Mouse (Mus musculus) liver, embryonic 16.5 days (tissue): Measurements from ENCODE around the gene Tenm4. TPM values are rescaled to one million over a fixed set of nuclear protein-coding genes. Genes with fewer than 3 reads are reported as not detected.

Experiments used
- ATAC-seq: fragments of 200-750 bp; cut with Nextera tagmentation; 2 replicates; pipeline ENCODE4 v1.8.0; 2017; ENCODE audit warnings: low read depth, mild to moderate bottlenecking, moderate number of reproducible peaks, moderate library complexity
- H3K27ac ChIP-seq: fragments of 300-500 bp; sonication (generic); 2 replicates; pipeline ENCODE4 v1.5.1; 2014; ENCODE audit warnings: mild to moderate bottlenecking, low read length
- H3K27me3 ChIP-seq: fragments of 300-500 bp; sonication (generic); 2 replicates; pipeline ENCODE4 v1.6.1; 2014; ENCODE audit warnings: low read depth, low read length, mixed read lengths; ENCODE audit not compliant: control insufficient read depth, insufficient read depth
- H3K36me3 ChIP-seq: fragments of 300-500 bp; sonication (generic); 2 replicates; pipeline ENCODE4 v1.6.1; 2014; ENCODE audit warnings: mild to moderate bottlenecking; ENCODE audit not compliant: control insufficient read depth, insufficient read depth
- H3K4me1 ChIP-seq: fragments of 300-500 bp; sonication (generic); 2 replicates; pipeline ENCODE4 v1.6.1; 2014; ENCODE audit warnings: low read depth, low read length, mixed read lengths; ENCODE audit not compliant: control insufficient read depth
- H3K4me2 ChIP-seq: fragments of 300-500 bp; sonication (generic); 2 replicates; pipeline ENCODE4 v1.6.1; 2014; ENCODE audit warnings: low read depth, low read length, mixed read lengths
- H3K4me3 ChIP-seq: fragments of 300-500 bp; sonication (generic); 2 replicates; pipeline ENCODE4 v1.5.1; 2014; ENCODE audit warnings: low read depth, mild to moderate bottlenecking, low read length
- H3K9ac ChIP-seq: fragments of 300-500 bp; sonication (generic); 2 replicates; pipeline ENCODE4 v1.6.1; 2014; ENCODE audit warnings: low read depth, low read length
- H3K9me3 ChIP-seq: fragments of 300-500 bp; sonication (generic); replicated peaks from 2 replicates; pipeline ENCODE4 v1.6.1; 2016; ENCODE audit warnings: low read length; ENCODE audit not compliant: control insufficient read depth
- WGBS: fragments of 180-500 bp; shearing (Covaris S2); extraction: QIAGEN DNeasy Blood & Tissue Kit; methylation state at CpG from one replicate; pipeline ENCODE4 v1.1.7; 2014; ENCODE audit not compliant: insufficient replicate concordance; 5-methylcytosine and 5-hydroxymethylcytosine counted together
- polyA plus RNA-seq: library from polyadenylated mRNA; unstranded; fragments of >200 nt; fragmentation: Nextera tagmentation; extraction: Ambion mirVana; gene quantifications from 2 replicates; pipeline ENCODE4 v1.2.1, GENCODE M21; 2015

The Tenm4 gene
- polyA plus RNA-seq, 1 experiment from 2014 or later = 2.4 TPM

DNA sequence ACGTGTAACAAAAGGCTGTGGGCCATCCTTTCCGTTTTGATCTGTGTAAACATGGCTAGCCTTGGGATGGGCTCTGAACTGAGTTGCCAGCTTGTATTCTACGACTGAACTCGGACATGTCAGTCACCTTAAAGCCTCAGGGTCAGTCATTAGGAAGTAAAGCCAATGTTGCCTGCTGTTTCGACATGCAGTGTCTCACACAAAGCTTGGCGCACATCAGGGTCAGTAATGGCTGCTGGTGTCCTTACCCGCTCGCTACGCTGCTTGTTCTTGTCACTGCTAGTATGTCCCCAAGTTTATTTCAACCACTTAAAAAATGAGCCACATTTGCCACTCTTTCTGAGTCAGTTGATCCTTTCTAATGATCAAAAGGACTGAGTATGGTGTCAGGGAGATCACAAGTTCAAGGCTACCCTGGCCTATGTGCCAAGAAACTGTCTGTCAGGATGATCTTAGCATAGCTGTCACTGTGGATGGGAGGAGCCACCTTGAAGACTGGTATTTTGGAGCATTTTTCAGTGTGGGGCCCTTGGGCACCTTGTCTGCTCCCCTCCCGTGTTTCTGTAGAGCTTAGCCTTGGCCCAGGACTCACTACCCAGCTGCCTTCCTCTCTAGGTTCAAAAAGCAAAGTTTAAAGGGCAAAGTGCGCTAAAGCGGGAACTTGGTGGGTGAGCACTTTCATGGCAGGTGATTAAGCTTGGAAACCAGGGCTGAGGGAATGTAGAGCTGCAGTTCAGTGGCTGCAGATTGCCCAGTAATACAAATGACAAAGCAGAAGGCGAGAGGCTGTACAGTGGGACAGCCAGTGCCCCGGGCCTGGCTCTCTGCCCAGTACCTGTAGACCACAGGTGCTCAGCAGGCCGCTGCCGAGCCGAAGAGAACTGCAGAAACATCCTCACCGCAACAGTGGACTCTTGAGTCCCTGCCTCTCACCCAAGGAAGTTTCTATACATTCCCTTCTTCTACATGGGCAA lies 718.3 kb downstream of the Tenm4 start:
- Histone ChIP-seq H3K4me2 (no peak overlapping the region), H3K4me3 (no peak overlapping the region), H3K27me3 (no peaks in the 10 kb centered on the region), H3K9ac (no peak overlapping the region), H3K36me3 (no peaks in the 10 kb centered on the region), H3K4me1 (no peaks in the 10 kb centered on the region), H3K9me3 (no peaks in the 10 kb centered on the region), H3K27ac (no peak overlapping the region)
- 68% methylated on average over 18 of the region's 18 CpGs for WGBS
- no peak for ATAC-seq

- no peaks in the 10 kb centered on the region for H3K27me3 ChIP-seq
- no peak overlapping the region for H3K9ac ChIP-seq
- WGBS = 39% methylated on average over 7 of the region's 7 CpGs
- no peak overlapping the region for H3K27ac ChIP-seq
- ATAC-seq = no peak
- H3K4me1 ChIP-seq = no peaks in the 10 kb centered on the region
- H3K36me3 ChIP-seq = no peaks in the 10 kb centered on the region
- H3K4me2 ChIP-seq = no peak overlapping the region
- H3K9me3 ChIP-seq = no peaks in the 10 kb centered on the region
- H3K4me3 ChIP-seq = no peak overlapping the region
Observed at GRCm38 (mm10) chr7:96890035-96890621, 719.1 kb downstream of the Tenm4 start.

DNA sequence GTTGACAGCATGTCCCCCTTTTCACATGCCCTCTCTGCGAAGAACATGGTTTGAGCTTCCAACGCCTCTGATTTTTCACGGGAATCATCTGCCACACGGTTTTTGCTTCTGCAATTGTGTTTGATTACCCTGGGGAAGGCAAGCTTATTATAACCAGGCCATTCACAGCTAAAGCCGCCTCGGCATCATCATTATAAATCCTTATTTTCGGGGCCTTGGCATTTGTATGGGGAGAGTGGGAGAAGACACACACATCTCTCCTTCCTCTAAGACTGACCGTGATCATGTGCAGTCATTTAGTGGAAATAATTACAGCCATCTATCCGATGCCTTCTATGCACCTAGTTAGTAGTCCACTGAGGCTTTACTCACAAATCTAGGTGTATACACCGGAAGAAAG lies 719.9 kb downstream of the Tenm4 start:
- no peak overlapping the region for H3K9ac ChIP-seq
- no peaks in the 10 kb centered on the region for H3K4me1 ChIP-seq
- 67% methylated on average over 10 of the region's 10 CpGs for WGBS
- H3K4me3 ChIP-seq = no peak overlapping the region
- no peak for ATAC-seq
- H3K36me3 ChIP-seq = no peaks in the 10 kb centered on the region
- H3K9me3 ChIP-seq = no peaks in the 10 kb centered on the region
- H3K4me2 ChIP-seq = no peak overlapping the region
- H3K27me3 ChIP-seq = no peaks in the 10 kb centered on the region
- no peak overlapping the region for H3K27ac ChIP-seq

- H3K27ac ChIP-seq = no peak overlapping the region
Observed at GRCm38 (mm10) chr7:96899036-96899569, 728.1 kb downstream of the Tenm4 start.

GRCm38 (mm10) chr7:96902183-96902582 lies 731.1 kb downstream of the Tenm4 start:
- no peak overlapping the region for H3K4me2 ChIP-seq
- no peaks in the 10 kb centered on the region for H3K27me3 ChIP-seq
- no peaks in the 10 kb centered on the region for H3K36me3 ChIP-seq
- WGBS = 37% methylated on average over 5 of the region's 5 CpGs
- ATAC-seq = no peak
- H3K4me1 ChIP-seq = peaks cover 2% of the 10 kb centered on the region; the same call in 1 of the 2 replicates
- no peak overlapping the region for H3K27ac ChIP-seq
- no peaks in the 10 kb centered on the region for H3K9me3 ChIP-seq
- no peak overlapping the region for H3K9ac ChIP-seq
- no peak overlapping the region for H3K4me3 ChIP-seq

More at GRCm38 (mm10) chr7:96899036-96899569, 728.1 kb downstream of the Tenm4 start:
- Histone ChIP-seq H3K9ac (no peak overlapping the region), H3K27me3 (no peaks in the 10 kb centered on the region), H3K36me3 (no peaks in the 10 kb centered on the region), H3K4me3 (no peak overlapping the region), H3K9me3 (no peaks in the 10 kb centered on the region), H3K4me1 (peaks cover 2% of the 10 kb centered on the region; the same call in 1 of the 2 replicates), H3K4me2 (no peak overlapping the region)
- ATAC-seq = peak; percentile 30; the same call in 1 of the 2 replicates
- WGBS = 50% methylated on average over 10 of the region's 10 CpGs

GRCm38 (mm10) chr7:96903088-96903985 lies 732.3 kb downstream of the Tenm4 start:
- ATAC-seq = no peak
- H3K4me3 ChIP-seq = no peak overlapping the region
- H3K27me3 ChIP-seq = no peaks in the 10 kb centered on the region
- H3K9me3 ChIP-seq = no peaks in the 10 kb centered on the region
- WGBS = 68% methylated on average over 17 of the region's 17 CpGs
- H3K4me2 ChIP-seq = no peak overlapping the region
- no peak overlapping the region for H3K27ac ChIP-seq
- H3K9ac ChIP-seq = no peak overlapping the region
- H3K4me1 ChIP-seq = peaks cover 2% of the 10 kb centered on the region; the same call in 1 of the 2 replicates
- no peaks in the 10 kb centered on the region for H3K36me3 ChIP-seq

DNA sequence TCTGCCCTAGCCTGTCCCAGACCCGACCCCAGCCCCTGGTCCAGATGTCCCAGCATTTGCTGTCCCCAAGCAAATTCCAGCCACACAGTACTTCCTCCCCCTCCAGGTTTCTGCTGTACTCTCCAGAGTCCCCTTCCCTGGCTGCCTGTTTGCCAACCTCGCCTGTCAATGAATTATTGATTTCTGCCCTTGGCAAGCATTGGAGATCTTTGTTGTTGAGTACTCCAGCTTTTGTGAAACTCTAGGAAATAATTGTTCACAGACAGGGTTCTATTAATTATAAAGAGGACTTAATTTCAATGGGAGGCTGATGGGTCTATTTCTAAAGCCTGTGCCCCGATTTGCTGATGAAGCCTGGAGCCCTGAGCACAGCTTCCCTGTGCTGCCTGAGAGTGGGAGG lies 733.4 kb downstream of the Tenm4 start:
- Histone ChIP-seq H3K36me3 (no peaks in the 10 kb centered on the region), H3K27me3 (no peaks in the 10 kb centered on the region), H3K27ac (no peak overlapping the region), H3K4me1 (peaks cover 2% of the 10 kb centered on the region; the same call in 1 of the 2 replicates), H3K9me3 (no peaks in the 10 kb centered on the region), H3K9ac (no peak overlapping the region), H3K4me3 (no peak overlapping the region), H3K4me2 (no peak overlapping the region)
- 24% methylated on average over 3 of the region's 3 CpGs for whole genome bisulfite sequencing
- no peak for ATAC-seq

DNA sequence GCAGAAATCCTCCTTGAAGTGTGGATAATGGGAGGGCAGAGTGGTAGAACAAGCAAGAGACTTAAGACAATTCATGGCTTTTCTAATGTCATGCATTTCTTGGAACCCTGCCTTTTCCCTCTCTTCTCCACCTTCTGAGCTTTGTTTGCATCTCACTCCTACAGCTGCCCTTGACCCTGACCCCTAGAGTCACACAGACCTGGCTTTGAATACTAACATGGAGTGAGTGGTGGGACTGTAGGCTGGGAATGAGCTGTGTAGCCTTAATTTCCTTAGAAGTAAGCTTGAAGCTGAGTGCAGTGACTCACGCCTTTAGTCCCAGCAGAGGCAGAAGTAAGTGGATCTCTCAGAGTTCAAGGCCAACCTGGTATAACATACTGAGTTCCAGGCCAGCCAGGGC lies 733.9 kb downstream of the Tenm4 start:
- H3K4me2 ChIP-seq = no peak overlapping the region
- H3K4me3 ChIP-seq = no peak overlapping the region
- no peaks in the 10 kb centered on the region for H3K36me3 ChIP-seq
- H3K4me1 ChIP-seq = no peaks in the 10 kb centered on the region; the same call in 1 of the 2 replicates
- H3K9ac ChIP-seq = no peak overlapping the region
- H3K27me3 ChIP-seq = no peaks in the 10 kb centered on the region
- H3K9me3 ChIP-seq = no peaks in the 10 kb centered on the region
- ATAC-seq = no peak
- WGBS = 61% methylated on average over 1 of the region's 1 CpGs
- no peak overlapping the region for H3K27ac ChIP-seq
